Mouse (Mus musculus): Measurements from ENCODE around the gene 1500009C09Rik. TPM values are rescaled to one million over a fixed set of nuclear protein-coding genes. Genes with fewer than 3 reads are reported as not detected.

The 1500009C09Rik gene
- polyA plus RNA-seq, 1 experiment from 2014 or later: 17.0 TPM

GRCm38 (mm10) chr15:82217039-82217438 lies 35.2 kb upstream of the 1500009C09Rik start:
- H3K4me2 ChIP-seq (ENCODE audit: low read length): no peak overlapping the region
- peaks cover 25% of the 10 kb centered on the region for H3K4me1 ChIP-seq (replicated peaks; ENCODE audit: control insufficient read depth, insufficient read depth, low read length)

GRCm38 (mm10) chr15:82217980-82218379 lies 34.2 kb upstream of the 1500009C09Rik start:
- H3K27ac ChIP-seq (ENCODE audit: low read length): no peak overlapping the region
- peaks cover 18% of the 10 kb centered on the region for H3K27me3 ChIP-seq (replicated peaks; ENCODE audit: control insufficient read depth, insufficient read depth, low read length)
- peaks cover 17% of the 10 kb centered on the region for H3K4me1 ChIP-seq (replicated peaks; ENCODE audit: control insufficient read depth, insufficient read depth, low read length)
- H3K9me3 ChIP-seq (ENCODE audit: control insufficient read depth, low read length): no peaks in the 10 kb centered on the region
- no peak for ATAC-seq
- H3K4me2 ChIP-seq (ENCODE audit: low read length): no peak overlapping the region
- WGBS: 36% methylated on average over 9 of the region's 9 CpGs
- H3K4me3 ChIP-seq (replicated peaks; ENCODE audit: low read length): no peak overlapping the region
- H3K36me3 ChIP-seq (ENCODE audit: control insufficient read depth, insufficient read depth): no peaks in the 10 kb centered on the region
- no peak overlapping the region for H3K9ac ChIP-seq (replicated peaks; ENCODE audit: low read depth, low read length)

More at GRCm38 (mm10) chr15:82217039-82217438, 35.2 kb upstream of the 1500009C09Rik start:
- ATAC-seq: no peak
- 0 out of 2 replicates have a peak overlapping the region, but pooled peaks have one; percentile 1 for H3K9ac ChIP-seq (replicated peaks; ENCODE audit: low read depth, low read length)
- H3K4me3 ChIP-seq (replicated peaks; ENCODE audit: low read length): no peak overlapping the region
- H3K27ac ChIP-seq (ENCODE audit: low read length): no peak overlapping the region
- H3K36me3 ChIP-seq (ENCODE audit: control insufficient read depth, insufficient read depth): no peaks in the 10 kb centered on the region
- H3K9me3 ChIP-seq (ENCODE audit: control insufficient read depth, low read length): no peaks in the 10 kb centered on the region
- WGBS: 22% methylated on average over 7 of the region's 7 CpGs
- H3K27me3 ChIP-seq (replicated peaks; ENCODE audit: control insufficient read depth, insufficient read depth, low read length): peaks cover 25% of the 10 kb centered on the region

GRCm38 (mm10) chr15:82218778-82219666 lies 33.2 kb upstream of the 1500009C09Rik start:
- WGBS: 84% methylated on average over 26 of the region's 26 CpGs

GRCm38 (mm10) chr15:82220003-82220675 lies 32.1 kb upstream of the 1500009C09Rik start:
- Histone ChIP-seq H3K4me2 (ENCODE audit: low read length) (no peak overlapping the region), H3K9me3 (ENCODE audit: control insufficient read depth, low read length) (no peaks in the 10 kb centered on the region), H3K9ac (replicated peaks; ENCODE audit: low read depth, low read length) (no peak overlapping the region), H3K4me3 (replicated peaks; ENCODE audit: low read length) (no peak overlapping the region), H3K27ac (ENCODE audit: low read length) (no peak overlapping the region), H3K36me3 (ENCODE audit: control insufficient read depth, insufficient read depth) (no peaks in the 10 kb centered on the region), H3K4me1 (replicated peaks; ENCODE audit: control insufficient read depth, insufficient read depth, low read length) (peaks cover 26% of the 10 kb centered on the region), H3K27me3 (replicated peaks; ENCODE audit: control insufficient read depth, insufficient read depth, low read length) (peaks cover 3% of the 10 kb centered on the region; the same call in 1 of the 2 replicates)
- no peak for ATAC-seq
- WGBS: 42% methylated on average over 11 of the region's 12 CpGs

More at GRCm38 (mm10) chr15:82218778-82219666, 33.2 kb upstream of the 1500009C09Rik start:
- H3K27ac ChIP-seq (ENCODE audit: low read length): no peak overlapping the region
- H3K4me1 ChIP-seq (replicated peaks; ENCODE audit: control insufficient read depth, insufficient read depth, low read length): peaks cover 22% of the 10 kb centered on the region
- ATAC-seq: no peak
- no peaks in the 10 kb centered on the region for H3K9me3 ChIP-seq (ENCODE audit: control insufficient read depth, low read length)
- H3K4me2 ChIP-seq (ENCODE audit: low read length): no peak overlapping the region
- no peak overlapping the region for H3K9ac ChIP-seq (replicated peaks; ENCODE audit: low read depth, low read length)
- peaks cover 10% of the 10 kb centered on the region for H3K27me3 ChIP-seq (replicated peaks; ENCODE audit: control insufficient read depth, insufficient read depth, low read length)
- H3K4me3 ChIP-seq (replicated peaks; ENCODE audit: low read length): no peak overlapping the region
- H3K36me3 ChIP-seq (ENCODE audit: control insufficient read depth, insufficient read depth): no peaks in the 10 kb centered on the region

- Histone ChIP-seq H3K4me1 (replicated peaks; ENCODE audit: control insufficient read depth, insufficient read depth, low read length) (peaks cover 20% of the 10 kb centered on the region), H3K9ac (replicated peaks; ENCODE audit: low read depth, low read length) (no peak overlapping the region; the same call in 1 of the 2 replicates), H3K27ac (ENCODE audit: low read length) (no peak overlapping the region), H3K4me3 (replicated peaks; ENCODE audit: low read length) (no peak overlapping the region), H3K27me3 (replicated peaks; ENCODE audit: control insufficient read depth, insufficient read depth, low read length) (peaks cover 3% of the 10 kb centered on the region; the same call in 1 of the 2 replicates), H3K36me3 (ENCODE audit: control insufficient read depth, insufficient read depth) (no peaks in the 10 kb centered on the region), H3K9me3 (ENCODE audit: control insufficient read depth, low read length) (no peaks in the 10 kb centered on the region), H3K4me2 (ENCODE audit: low read length) (no peak overlapping the region)
- no peak for ATAC-seq
- WGBS: 66% methylated on average over 14 of the region's 14 CpGs
Observed at GRCm38 (mm10) chr15:82221104-82221860, 30.9 kb upstream of the 1500009C09Rik start.

- Histone ChIP-seq H3K9me3 (ENCODE audit: control insufficient read depth, low read length) (no peaks in the 10 kb centered on the region), H3K27ac (ENCODE audit: low read length) (no peak overlapping the region), H3K4me1 (replicated peaks; ENCODE audit: control insufficient read depth, insufficient read depth, low read length) (peaks cover 11% of the 10 kb centered on the region), H3K9ac (replicated peaks; ENCODE audit: low read depth, low read length) (no peak overlapping the region), H3K4me2 (ENCODE audit: low read length) (no peak overlapping the region), H3K4me3 (replicated peaks; ENCODE audit: low read length) (no peak overlapping the region), H3K27me3 (replicated peaks; ENCODE audit: control insufficient read depth, insufficient read depth, low read length) (peaks cover 3% of the 10 kb centered on the region; the same call in 1 of the 2 replicates), H3K36me3 (ENCODE audit: control insufficient read depth, insufficient read depth) (no peaks in the 10 kb centered on the region)
- no peak for ATAC-seq
- 66% methylated on average over 7 of the region's 7 CpGs for WGBS
Observed at GRCm38 (mm10) chr15:82223251-82223650, 28.9 kb upstream of the 1500009C09Rik start.

GRCm38 (mm10) chr15:82223657-82224601 lies 28.3 kb upstream of the 1500009C09Rik start, which contains the start of gene Tnfrsf13c:
TSS of gene Tnfrsf13c (minus strand) at chr15:82224369.
- H3K27me3 ChIP-seq (replicated peaks; ENCODE audit: control insufficient read depth, insufficient read depth, low read length): peaks cover 3% of the 10 kb centered on the region; the same call in 1 of the 2 replicates
- WGBS: 1% methylated on average over 44 of the region's 44 CpGs

GRCm38 (mm10) chr15:82224602-82225215 lies 27.5 kb upstream of the 1500009C09Rik start:
- Histone ChIP-seq H3K27me3 (replicated peaks; ENCODE audit: control insufficient read depth, insufficient read depth, low read length) (peaks cover 3% of the 10 kb centered on the region; the same call in 1 of the 2 replicates), H3K9ac (replicated peaks; ENCODE audit: low read depth, low read length) (no peak overlapping the region), H3K4me3 (replicated peaks; ENCODE audit: low read length) (no peak overlapping the region; the same call in 1 of the 2 replicates), H3K4me2 (ENCODE audit: low read length) (no peak overlapping the region), H3K36me3 (ENCODE audit: control insufficient read depth, insufficient read depth) (no peaks in the 10 kb centered on the region), H3K9me3 (ENCODE audit: control insufficient read depth, low read length) (no peaks in the 10 kb centered on the region), H3K27ac (ENCODE audit: low read length) (no peak overlapping the region), H3K4me1 (replicated peaks; ENCODE audit: control insufficient read depth, insufficient read depth, low read length) (peaks cover 9% of the 10 kb centered on the region)
- 30% methylated on average over 7 of the region's 7 CpGs for WGBS
- no peak for ATAC-seq

More at GRCm38 (mm10) chr15:82223657-82224601, 28.3 kb upstream of the 1500009C09Rik start, which contains the start of gene Tnfrsf13c:
- Histone ChIP-seq H3K4me1 (replicated peaks; ENCODE audit: control insufficient read depth, insufficient read depth, low read length) (peaks cover 11% of the 10 kb centered on the region), H3K9ac (replicated peaks; ENCODE audit: low read depth, low read length) (peak within 1 kb of the TSS; percentile 37), H3K4me2 (ENCODE audit: low read length) (peak within 1 kb of the TSS; percentile 64), H3K9me3 (ENCODE audit: control insufficient read depth, low read length) (no peaks in the 10 kb centered on the region), H3K27ac (ENCODE audit: low read length) (no peak within 1 kb of the TSS), H3K36me3 (ENCODE audit: control insufficient read depth, insufficient read depth) (no peaks in the 10 kb centered on the region), H3K4me3 (replicated peaks; ENCODE audit: low read length) (peak within 1 kb of the TSS; percentile 34)
- peak; percentile 55 for ATAC-seq

Measured in forebrain, embryonic 16.5 days (tissue).